Mouse (Mus musculus): Measurements from ENCODE around the gene Adssl1.

The Adssl1 gene

DNA sequence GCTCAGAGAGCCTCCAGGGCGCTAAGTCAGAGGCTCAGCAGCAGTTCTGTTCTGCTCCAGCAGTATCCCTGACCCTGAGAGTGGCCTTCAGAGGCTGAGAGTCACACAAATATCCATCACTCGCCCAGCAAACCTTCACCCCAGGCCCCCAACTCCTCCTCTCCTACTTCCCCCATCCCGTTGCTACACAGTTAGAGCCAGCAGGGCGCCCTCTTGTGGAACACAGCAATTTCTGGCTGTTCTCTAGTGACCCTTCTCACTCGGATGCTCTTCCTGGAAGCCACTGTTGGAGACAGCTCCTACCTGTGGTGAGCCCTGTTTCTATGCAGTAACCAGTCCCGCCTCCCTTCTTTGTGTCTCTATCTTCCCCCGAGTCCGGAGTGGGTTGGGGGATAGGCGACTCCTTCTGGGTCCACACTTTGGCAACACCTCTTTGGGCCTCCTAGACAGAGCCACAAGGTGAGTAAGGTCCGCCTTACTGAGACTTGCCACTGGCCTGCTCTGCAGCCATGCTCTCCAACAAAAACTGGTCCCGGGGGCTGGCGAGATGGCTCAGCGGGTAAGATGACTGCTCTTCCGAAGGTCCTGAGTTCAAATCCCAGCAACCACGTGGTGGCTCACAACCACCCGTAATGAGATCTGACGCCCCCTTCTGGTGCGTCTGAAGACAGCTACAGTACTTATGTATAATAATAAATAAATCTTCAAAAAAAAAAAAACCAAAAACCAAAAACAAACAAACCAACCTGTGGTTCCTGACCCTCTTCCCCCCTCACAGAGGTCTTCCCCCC is 55.6 kb downstream of the Adssl1 start:
- DNase-seq (ENCODE audit: low read depth, low spot score), result peak; percentile 82

DNA sequence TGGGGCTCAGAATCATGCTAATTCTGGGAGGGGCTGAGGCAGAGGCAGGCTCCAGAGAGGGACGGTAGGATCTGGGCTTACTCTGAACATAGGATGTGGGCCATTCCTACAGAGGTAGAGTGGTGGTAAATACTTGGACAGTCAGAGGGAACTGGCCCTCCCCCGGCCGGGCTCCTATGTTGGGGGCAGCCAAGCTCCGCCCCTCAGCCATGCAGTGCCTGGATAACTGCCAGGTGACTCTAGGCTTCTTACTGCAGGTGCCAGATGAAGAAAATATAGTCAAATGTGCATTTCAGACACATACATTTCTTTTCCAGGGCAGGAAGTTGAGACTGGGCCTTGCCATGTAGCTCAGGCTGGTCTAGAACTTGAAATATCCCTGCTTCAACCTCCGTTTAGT is 57.2 kb downstream of the Adssl1 start:
- DNase-seq (ENCODE audit: low read depth, low spot score), result no peak

DNA sequence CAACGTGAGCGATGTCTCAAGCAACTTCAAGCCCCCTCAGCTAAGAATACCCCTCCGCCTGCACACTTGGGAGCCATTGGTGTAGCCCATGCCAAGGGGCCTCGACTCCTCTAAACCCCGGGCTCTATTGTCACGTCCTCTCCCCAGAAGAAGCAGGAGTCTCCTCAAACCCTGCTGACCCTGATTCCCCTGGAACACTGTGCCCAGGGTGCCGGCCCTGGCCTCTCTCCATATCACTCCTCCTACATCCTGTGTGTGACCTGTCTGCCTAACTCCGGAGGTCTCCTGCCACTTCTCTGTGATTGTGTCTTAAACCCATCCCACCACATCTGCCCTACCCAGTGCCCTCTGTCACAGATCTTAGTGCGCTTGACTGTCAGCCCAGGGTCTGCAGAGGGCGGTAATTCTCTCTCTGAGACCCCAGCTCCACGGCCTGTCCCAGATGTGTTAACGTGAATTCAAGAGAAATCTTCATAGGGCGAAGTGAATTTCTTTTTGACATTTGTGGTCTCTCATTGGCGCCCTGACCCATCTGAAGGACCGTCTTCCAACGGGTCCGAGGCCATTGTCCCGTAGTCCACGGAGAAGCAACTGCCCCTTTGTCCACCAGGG is 58.2 kb downstream of the Adssl1 start:
- DNase-seq (ENCODE audit: low read depth, low spot score), result no peak

DNA sequence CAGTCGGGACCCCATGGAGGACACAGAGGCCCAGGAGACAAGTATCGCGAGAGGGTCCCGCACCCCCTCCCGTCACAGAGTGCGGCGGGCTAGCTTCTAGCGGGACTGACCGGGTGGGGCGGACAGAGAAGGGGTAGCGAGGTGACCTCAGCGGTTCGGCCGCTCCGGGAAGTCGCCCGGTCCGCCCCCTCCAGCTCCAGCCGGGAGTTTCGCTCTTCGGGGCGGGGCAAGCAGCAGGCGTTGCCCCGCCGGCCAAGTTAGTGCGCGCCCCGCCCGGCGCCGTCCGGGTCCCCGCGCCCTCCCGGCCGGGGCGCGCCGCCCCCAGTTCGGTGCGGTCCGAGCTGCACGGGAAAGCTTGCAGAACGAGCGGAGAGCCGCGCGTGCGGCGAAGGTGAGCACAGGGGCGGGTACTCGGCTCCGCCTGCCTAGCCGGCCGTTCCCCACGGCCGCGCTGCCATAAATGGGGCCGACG is 58.7 kb downstream of the Adssl1 start, which contains the start of gene Zbtb42:
TSS of gene Zbtb42 (plus strand) at position 274 of the 472 bp plus-strand sequence.
- DNase-seq (ENCODE audit: low read depth, low spot score), result no peak

DNA sequence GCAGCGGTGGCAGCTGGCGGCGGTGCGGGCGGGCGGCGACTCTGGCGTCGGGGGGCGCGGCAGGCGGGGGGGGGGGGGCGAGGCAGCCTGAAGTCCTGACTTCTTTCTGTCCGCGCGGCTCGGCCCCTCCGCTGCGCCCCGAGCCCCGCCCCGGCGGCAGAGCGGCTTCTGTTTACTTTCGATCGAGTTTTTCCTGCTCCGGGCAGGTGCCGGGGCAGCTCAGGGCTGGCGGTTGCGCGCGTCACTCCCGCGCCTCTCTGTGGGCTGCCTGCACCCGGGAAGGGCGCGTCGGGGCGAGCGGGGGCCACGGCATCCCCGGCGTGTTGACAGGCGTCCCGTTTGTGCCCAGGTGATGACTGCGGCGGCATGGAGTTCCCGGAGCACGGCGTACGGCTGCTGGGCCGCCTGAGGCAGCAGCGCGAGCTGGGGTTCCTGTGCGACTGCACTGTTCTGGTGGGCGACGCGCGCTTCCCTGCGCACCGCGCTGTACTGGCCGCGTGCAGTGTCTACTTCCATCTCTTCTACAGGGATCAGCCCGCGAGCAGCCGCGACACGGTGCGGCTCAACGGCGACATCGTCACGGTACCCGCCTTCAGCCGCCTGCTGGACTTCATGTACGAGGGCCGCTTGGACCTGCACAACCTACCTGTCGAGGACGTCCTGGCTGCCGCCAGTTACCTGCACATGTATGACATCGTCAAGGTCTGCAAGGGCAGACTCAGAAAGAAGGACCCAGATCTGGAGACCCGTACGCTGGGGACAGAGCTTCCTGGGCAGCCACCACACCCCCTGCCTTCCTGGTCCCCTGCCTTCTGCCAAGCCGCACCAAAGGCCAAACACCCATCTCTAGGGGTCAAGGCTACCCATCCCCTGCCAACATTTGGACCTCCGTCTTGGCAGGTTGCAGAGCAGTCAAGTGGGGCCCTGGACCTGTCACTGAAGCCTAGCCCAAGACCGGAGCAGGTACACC is 59.5 kb downstream of the Adssl1 start:
- DNase-seq (ENCODE audit: low read depth, low spot score), result no peak

DNA sequence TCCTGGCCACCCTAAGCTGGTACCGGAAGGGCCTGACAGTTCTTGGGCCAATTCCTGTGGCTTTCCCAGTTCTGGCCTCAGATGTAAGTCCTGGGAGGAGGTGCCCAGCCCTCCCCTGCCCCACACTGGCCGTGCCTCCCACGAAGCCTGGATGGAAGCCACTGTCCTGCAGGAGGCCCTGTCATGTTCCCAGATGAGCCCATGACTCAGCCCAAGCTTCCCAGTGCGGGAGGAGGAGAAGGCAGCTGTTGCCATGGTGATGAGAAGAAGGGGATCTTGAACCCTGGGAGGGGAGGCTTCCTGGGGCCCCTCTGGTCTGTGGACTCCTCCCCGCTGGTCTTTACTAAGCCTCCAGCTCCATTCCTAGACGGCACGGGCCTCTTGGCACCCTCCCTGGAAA is 63.5 kb downstream of the Adssl1 start:
- DNase-seq (ENCODE audit: low read depth, low spot score), result no peak

DNA sequence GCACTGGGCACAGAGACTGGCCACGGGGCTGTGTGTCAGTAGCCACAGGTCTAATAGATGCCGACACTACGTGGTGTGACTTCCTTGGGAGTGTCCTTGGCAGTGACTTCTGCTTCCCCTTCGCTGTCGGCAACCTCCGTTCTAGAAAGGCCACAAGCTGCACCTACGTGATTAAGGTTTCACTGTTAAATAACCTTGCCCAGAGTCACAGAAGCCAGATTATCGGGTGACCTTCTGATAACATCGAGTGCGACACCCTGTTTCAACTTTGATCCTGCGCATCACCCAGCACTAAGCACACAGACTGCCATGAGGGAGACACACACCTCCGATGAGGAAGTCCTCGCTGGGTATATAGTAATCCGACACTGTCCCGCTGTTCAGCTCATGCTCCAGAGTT is 68.6 kb downstream of the Adssl1 start:
- DNase-seq (ENCODE audit: low read depth, low spot score), result no peak
